Mouse (Mus musculus): ENCODE data around the gene Grip2.
A peak's percentile ranks its signal among the peaks of the same experiment; 100 is the strongest.

Gene Grip2

DNA sequence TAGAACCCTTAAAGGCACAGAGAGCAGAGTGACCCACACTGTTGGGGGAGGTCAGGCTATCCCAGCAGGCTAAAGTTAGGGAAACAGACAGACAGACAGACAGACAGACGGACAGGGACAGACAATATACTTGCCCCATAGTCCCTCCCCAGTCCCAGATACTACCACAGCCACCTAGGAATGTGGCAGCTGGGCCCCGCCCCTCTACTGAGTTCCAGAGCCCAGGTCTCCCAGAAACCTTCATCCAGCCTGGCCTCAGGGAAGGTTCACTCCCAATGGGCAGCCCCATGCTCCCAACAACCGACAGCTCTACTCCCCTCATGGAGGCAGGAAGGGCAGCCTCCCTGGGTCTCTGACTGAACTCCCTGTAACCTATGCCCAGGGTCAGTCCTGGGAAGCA is 31.4 kb downstream of the Grip2 start:
- no peak for DNase-seq

DNA sequence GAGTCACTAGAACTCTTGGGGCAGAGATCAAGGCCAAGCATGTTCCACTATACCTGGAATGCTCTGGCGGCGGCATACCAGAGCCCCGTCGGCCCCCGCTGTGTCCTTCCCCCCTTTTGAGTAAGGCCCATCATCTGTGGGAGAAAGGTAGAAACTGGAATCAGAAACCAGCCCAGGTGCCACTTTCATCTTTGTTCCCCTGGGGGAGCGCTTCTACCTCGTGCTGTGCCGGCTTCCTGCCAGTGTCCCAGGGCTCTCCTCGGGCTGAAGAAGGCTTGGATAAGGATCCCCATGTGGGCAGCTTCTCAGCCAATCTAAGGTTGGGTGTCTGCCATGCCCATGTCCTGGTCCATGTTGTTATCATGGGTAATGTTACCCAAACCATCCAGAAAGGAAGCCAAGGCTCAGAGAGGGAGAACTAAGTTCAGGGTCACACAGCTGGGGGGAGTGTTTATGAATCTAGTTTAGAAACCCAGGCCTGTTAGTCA is 38.7 kb downstream of the Grip2 start:
- DNase-seq = no peak

DNA sequence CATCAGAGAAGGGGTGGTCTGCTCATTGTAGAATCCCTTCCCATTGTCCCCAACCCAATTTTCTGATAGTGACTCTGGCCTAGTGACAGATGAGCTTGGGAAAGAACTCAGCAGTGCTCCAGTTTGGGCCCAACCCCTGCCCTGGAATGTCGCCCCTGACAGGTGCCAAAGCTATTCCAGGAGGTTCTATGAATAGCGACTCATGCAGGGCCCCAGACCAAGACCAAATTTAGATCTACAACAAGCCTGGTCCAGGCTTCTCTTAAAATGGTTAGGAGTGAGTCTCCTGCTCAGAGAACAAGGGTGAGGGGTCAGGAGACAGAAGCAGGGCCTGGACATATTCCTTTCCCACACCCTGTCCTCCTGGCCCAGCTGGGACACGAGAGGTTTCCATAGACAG is 42.0 kb downstream of the Grip2 start:
- DNase-seq = no peak

DNA sequence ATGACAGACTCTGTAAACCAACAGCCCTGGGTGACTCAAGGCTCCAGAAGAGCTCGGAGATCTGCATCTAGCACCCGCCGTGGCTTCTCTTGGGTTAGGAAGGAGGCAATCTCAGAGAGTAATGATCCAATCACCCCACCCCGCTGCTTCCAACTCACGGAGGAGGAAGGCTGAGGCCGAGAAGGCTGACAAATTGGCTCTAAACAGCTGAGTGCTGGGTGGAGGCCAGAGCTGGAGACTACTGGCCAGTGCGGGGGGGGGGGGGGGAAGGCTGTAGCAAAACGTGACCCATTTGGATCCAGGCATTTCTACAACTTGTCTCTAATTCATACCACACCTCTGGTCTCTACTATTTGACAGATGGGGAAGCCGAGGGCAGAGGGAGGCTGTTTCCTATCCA is 47.8 kb downstream of the Grip2 start:
- no peak for DNase-seq

DNA sequence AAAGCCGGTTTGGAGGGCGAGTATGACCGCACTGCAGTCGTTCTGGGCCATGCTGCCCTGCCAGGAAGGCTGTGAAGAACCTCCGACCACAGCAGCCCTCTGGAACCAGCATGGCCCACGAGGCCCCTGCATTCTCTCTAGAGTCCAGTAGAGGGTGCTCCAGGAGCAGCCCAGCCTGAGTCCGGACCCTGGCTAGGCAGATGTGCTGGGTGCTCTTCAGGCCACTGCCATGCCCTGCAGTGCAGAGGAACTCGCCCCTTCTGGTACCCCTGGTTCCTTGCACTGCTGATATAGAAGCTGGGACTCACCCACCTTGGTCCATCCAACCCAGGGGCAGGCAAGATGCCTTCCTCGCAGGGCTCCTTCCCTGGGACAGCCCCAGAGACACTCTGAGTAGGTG is 50.5 kb downstream of the Grip2 start:
- peak; percentile 74 for DNase-seq

DNA sequence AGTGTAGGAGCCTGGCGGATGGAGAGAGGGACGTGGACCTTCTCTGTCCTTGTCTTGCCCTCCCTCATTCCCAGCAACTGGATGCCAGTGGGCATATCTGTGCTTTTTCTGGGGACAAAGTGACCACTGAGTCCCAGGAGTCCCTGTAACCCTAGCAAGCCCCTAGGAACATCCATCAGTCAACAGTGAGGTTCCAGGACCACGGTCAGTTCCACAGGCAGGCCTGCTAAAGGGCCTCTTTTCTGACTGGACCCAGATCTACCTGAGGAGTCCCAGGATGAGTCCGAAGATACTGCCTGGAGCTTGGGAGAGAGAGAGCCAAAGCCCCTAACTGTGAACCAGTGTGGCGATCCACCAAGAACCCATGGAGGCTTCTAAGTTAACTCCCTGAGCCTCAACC is 53.1 kb downstream of the Grip2 start:
- DNase-seq = no peak

DNA sequence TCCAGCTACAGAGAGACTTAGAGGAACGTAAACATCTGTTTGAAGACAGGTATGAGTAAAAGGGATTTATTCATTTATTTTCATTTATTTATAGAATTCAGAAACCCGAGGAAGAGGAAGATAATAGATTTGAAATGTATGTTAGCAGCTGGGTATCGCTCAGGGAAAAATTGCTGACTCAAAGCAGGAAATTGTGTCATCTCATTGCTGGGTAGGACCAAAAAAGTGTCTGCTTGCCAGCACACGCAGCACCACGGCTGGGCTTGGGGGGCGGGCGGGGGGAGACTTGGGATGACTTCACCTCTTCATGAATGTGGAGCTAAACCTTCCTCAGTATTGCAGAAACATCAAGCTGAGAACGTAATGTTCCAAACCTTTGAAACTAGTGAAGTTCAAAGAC is 59.5 kb downstream of the Grip2 start:
- DNase-seq = no peak

DNA sequence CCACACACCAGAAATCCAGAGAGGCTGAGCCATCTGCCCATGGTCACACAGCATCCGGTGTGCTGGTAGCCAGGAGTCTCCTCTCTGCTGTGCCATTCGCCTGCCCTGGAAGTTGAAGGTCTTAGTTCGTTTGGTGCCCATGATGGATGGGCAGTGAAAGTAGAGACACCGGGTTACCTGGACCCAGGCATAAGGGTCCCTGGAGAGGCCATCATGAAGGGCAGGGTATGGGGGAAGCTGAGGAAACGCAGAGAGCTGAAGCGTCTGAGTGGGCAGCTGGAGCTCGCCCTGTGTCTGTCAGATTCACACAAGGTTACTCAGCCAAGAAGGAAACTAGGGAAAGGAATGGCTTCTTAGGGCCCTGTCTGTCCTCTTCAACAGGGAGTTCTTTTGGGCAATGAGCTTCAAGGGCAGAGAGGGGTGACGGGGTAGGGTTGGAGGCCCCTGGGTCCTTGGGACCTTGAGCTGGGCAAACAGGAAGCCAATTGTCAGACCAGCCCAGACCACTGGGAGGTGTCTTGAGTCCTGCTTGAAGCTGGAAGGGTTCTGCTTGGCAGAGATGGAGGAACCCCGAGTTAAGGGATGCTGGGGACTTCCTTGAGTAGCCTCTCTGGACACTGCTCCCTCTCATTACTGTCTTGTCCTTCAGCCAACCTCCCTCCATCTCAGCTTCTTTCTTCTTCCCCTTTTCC is 64.9 kb downstream of the Grip2 start:
- no peak for DNase-seq

DNA sequence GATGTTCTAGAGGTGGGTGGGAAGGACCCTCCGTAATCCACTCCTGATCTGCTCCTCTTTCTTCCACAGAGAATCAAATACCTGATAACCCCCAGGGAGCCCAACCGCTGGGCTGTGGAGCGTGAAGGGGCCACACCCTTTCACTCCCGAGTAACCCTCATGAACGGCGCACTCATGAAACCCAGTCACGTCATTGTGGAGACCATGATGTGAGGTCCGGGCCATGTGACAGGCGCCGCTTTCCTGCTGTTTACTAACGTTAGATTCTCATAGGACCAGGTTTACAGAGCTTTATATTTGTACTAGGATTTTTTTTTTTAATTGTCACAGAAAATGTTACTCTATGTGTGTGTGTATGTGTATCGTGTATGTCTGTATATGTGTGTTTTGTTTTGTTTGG is 72.2 kb downstream of the Grip2 start:
- DNase-seq = no peak

DNA sequence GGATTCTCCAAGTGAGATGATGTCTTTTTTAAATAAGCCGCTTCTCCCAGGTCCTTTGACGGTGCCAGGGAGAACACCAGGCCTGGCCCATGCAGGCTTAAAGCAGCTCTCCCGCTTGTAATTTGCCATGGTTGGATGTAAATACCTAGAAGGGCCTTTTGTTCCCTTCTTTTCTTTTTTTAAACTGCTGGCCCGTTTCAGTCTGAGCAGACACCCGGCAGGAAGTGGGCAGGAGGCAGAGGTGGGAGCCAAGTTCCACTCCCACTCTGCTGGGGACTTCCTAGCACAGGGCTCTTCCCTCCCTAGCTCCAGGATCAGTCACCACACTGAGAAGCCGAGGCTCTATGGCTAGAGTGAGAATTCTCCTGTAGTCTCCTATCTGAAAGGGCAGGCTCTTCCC is 73.0 kb downstream of the Grip2 start:
- DNase-seq = no peak

DNA sequence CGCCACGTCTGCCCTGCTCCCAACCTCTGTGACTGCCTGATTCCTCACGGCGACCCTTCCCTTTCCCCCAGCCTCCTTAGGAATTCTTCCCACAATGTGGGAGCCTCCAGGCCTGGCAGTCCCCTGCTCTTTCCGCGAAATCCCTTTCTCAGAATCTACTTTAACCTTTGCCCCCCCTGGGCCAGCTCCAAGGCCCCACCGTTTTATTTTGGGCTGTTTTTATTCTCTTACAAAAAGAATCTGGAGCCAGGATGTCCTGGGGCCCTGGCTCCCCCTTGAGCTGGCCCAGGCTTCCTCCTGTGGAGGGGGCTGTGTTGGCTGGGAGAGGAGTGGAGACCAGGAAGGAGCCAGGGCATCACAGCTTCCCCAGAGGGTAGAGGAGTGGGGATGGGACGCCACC is 74.2 kb downstream of the Grip2 start:
- no peak for DNase-seq

DNA sequence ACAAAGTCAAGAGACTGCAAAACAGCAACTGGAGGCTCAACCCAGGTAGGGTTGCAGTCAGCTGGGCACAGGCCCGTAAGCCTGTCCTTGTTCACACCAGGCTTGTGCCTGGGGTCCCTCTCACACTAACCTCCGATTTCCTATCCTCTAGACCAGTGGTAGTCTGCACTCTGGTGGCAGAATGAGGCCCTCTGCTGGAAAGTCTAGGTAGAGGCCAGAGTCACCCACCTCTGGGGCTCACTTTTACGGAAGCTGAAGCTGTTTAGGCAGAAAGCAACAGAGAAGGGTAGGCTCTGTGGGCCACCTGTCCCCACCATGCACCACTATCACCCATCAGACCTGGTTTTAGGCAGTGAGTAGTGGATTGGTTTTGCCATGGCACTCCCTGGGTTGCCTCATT is 76.1 kb downstream of the Grip2 start:
- no peak for DNase-seq

DNA sequence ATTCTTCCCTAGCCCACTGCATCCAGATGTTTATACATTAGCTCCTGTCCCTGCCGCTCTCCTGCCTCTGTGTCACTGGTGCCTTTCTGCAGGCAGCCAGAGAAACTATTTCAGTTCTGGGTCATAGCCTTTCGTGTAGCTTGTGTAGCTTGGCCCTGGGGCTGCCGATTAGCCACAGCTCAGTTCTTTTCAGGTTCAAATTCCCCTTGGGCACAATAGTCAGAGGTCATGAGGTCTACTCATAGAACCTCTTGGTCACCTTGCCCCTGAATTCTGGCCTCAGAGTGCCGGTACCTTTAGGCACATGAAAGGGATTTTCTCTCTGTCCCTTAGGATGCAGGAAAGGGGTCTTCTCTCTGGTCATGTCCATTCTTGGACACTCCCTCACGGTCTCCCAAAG is 80.3 kb downstream of the Grip2 start:
- DNase-seq = no peak

DNA sequence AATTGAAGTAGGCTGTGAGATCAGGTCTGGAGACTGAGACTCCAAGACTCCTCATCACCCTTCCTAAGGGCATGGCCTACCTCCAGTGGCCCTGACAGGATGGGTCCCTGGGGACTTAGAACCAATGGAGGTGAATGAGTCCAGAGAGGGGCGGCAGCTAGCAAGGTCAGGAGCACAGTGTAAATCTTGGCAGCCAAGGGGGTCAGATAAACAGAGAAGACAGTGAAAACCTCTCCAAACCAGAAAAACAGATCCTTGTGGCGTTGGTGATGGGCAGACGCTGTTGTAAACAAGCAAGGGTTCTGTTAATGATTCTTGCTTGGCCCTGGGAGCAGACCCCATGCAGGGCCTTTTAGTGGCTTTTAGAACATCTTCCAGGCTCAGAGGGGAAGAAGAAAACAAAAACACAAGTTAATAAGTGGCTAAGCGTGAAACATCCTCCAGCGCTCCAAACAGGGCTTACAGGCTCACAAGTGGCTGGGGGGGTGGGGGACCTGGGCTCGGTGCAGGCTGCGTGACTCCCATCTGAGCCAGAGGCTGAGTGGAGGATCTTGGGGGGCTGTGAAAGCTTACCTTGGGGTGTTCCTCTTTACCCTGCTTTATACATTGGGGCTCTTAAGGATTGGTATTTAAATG is 81.0 kb downstream of the Grip2 start:
- DNase-seq = no peak

DNA sequence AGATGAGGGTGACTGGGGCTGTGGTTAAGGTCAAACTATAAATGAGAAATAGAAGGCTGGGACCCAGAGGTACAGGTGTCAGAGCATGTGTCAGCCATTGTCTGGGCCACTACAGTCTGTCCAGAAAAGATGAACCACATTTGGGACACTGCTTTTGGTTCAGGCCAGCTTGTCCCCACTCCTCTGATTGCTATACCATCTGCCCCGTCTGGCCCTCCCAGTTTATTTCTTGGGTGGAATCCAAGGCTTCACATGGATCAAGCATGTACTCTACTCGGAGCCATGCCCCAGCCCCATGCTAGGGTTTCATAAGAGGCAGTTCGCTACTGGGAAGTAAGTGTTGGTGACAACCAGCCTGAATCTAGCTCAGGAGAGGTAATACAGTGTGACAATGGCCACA is 81.8 kb downstream of the Grip2 start:
- no peak for DNase-seq

DNA sequence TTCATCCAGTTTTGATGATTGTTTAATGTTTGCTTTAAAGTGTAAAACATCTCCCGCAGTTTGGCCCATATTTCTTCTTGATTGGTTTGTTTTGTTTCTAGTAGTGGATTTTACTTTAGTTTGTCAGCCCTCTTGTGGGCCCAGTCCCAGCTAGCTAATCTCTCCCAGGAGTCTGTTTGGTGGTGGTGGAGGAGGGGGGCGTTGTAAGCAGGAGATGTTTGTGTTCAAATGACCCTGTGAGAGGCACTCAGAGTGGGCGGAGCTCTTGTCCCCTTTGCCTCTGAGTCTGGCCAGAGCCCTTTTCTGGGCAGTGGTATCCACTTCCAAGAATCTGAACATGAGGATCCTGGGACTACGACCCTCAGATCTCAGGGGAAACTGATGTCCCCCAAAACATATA is 83.2 kb downstream of the Grip2 start:
- no peak for DNase-seq

DNA sequence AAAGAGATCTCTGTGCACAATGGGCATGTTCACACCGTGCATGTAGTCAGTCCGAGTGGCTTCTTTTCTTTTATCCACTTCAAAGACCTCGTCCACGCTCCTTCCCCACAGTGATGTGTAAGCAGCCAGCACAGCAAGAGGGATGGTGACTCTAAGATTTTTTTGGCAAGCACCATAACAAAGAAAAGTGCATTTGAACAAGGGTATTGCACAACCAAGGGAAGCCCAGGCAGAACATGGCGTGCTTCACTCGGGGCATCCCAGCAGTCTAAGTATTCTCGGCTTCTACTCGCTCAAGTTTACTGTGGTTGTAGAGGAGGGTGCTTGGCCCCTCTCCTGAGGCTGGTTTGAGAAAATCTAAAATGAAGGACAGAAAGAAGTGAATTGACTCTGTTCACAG is 84.1 kb downstream of the Grip2 start:
- DNase-seq = no peak

DNA sequence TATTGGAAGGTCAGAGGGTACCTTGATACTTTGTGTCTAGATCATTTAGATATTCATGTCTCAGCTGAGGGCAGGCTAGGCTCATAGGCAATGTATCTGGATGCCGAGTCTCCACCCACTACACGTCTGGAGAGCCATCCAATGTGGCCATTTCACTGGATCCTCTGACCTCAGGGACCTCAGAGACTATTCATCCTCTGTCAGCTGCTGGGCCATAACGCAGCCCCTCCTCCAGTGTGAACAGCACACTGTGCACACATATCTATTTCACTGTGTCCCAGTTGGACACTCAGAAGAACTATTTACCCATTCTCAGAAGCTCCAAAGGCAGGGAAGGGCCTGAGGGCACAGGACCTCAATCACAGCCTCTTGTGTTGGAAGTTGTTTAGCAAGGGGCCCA is 84.6 kb downstream of the Grip2 start:
- no peak for DNase-seq

DNA sequence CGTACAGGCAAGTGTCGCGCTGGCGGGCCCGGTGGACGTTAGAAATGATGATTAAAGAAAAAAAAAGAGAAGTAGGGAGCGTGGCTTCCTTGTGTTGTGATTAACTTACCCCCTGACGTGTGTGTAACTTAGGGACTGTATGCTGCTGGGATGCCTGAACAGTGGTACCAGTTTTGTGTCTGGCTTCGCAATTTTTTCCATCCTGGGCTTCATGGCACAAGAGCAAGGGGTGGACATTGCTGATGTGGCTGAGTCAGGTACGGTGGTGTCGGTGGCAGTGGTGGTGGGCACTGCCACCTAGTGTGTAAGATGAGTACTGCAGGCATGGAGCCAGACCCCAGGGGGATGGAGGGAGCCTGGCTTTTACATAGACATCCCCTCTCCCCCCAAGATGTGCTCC is 86.0 kb downstream of the Grip2 start:
- peak; percentile 72 for DNase-seq

DNA sequence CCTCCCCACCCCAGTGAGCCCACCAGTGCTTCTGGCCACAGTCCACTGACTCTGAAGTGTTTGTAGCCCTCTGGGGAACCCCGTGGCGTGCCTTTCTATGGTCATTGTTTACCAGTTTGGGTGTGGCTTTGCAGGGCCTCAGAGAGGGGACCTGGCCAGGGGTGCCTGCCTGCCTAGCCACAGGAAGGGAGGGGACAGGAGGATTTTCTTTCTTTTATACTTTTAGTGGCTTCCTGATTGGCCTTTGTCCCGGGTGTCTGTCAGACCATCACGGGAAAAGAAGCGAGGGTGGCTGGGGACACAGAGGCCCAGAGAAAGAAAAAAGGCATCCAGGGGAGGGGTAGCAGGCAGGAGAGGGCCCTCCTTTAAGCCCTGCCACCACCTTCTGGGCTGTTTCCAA is 89.0 kb downstream of the Grip2 start:
- DNase-seq = no peak

DNA sequence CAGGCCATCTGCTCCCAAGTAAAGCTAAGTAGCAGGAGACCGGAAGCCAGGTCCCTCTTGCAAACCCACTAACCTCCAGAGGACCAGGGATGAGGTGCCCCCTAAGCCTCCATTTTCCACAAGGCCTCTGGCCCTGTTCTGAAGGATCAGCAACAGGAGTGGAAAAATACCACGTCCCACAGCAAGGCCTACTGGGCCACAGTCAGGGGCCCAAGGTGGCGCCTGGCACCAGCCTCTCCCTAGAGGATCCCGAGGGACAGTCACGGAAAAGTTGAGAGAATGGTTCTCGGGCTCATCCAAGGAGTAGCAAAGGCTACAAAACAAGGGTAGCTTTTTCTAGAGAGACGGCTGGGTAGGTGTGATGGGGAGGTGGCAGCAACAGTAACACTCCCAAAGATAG is 89.6 kb downstream of the Grip2 start:
- DNase-seq = no peak

DNA sequence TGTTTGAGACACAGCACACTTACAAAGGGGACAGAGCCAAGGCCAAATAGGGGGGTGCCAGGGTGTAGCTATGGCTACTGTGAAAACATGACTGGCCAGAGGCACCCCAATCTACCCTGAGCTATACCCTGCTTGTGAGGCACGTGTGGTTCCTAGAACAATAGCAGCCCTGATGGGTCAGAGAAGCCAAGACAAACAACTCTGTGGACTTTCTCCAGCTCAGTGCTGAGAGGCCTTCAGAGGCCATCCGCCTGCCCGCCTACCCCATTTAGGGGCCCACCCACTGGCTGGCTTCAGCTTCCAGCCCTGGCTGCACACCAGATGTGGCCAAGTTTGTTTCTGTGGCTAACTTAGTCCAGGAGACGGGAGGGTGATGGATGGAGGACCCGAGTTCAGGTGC is 90.6 kb downstream of the Grip2 start:
- DNase-seq = no peak

DNA sequence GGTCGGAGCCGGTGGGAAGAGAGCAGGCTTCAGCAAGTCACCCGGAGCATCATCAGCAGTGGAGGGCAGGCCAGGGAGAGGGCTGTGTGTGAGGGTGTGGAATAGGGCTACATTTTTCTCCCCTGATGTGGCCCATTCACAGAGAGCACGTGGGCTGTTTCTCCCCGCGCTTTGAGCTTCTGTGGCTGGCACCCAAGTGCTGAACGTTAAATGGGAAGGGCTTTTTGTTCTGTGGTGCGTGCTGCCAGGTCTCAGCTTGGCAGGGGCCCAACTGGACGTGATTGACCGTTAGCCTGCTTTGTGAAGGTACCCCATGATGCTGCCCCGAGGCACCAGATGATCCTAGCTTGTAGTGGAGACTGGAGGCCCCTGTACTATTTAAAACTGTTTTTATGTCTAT is 94.9 kb downstream of the Grip2 start:
- peak; percentile 52 for DNase-seq

DNA sequence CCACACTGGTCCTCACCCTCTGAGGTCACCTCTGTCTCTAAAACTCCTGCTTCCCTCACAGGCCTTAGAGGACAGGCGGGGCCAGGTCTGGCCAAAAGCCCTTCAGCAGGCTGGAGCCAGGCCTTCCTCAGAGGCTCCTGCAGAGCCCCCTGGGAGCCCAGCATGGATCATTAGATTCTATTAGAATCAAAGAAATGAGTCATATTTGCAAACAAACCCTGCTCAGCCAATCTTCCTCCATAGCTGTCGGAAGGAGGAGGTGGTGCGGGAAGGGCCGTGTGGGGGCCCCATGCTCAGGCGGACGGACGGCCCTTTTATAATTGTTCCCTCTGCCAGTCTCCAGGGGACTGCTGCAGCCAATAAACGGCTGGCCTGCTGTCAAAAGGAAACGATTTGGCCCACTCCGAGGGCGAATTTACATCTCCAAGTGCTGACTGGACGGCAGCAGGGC is 97.3 kb downstream of the Grip2 start:
- DNase-seq = peak; percentile 74

Measured in retina, postnatal 1 day (tissue).